Mouse (Mus musculus) midbrain, embryonic 14.5 days (tissue): ENCODE measurements around the gene Epha4. TPM values are rescaled to one million over a fixed set of nuclear protein-coding genes. Genes with fewer than 3 reads are reported as not detected.
A peak's percentile ranks its signal among the peaks of the same experiment; 100 is the strongest.

Experiments
- ATAC-seq: fragments of 200-750 bp; cut with Nextera tagmentation; 2 replicates; pipeline ENCODE4 v1.8.0; 2017; ENCODE audit warnings: moderate number of reproducible peaks, moderate library complexity; ENCODE audit not compliant: low FRiP score, low TSS enrichment
- DNase-seq: peaks from one replicate; pipeline ENCODE4 v3.0.0-alpha.2; 2015
- H3K27ac ChIP-seq: fragments of 300-500 bp; sonication (generic); replicated peaks from 2 replicates; pipeline ENCODE4 v1.5.1; 2014; ENCODE audit warnings: mild to moderate bottlenecking, low read depth, low read length, moderate library complexity
- H3K27me3 ChIP-seq: fragments of 300-500 bp; sonication (generic); 2 replicates; pipeline ENCODE4 v1.6.1; 2014; ENCODE audit warnings: low read length, control low read depth, mixed read lengths; ENCODE audit not compliant: control insufficient read depth, insufficient read depth
- H3K36me3 ChIP-seq: fragments of 300-500 bp; sonication (generic); 2 replicates; pipeline ENCODE4 v1.6.1; 2014; ENCODE audit warnings: low read length, control low read depth; ENCODE audit not compliant: control insufficient read depth, insufficient read depth
- H3K4me1 ChIP-seq: fragments of 300-500 bp; sonication (generic); 2 replicates; pipeline ENCODE4 v1.6.1; 2014; ENCODE audit warnings: mild to moderate bottlenecking, antibody characterized with exemption, low read length, control low read depth; ENCODE audit not compliant: control insufficient read depth, insufficient read depth
- H3K4me2 ChIP-seq: fragments of 300-500 bp; sonication (generic); 2 replicates; pipeline ENCODE4 v1.6.1; 2014; ENCODE audit warnings: mild to moderate bottlenecking, low read length, moderate library complexity
- H3K4me3 ChIP-seq: fragments of 300-500 bp; sonication (generic); replicated peaks from 2 replicates; pipeline ENCODE4 v1.5.1; 2014; ENCODE audit warnings: low read depth, low read length
- H3K9ac ChIP-seq: fragments of 300-500 bp; sonication (generic); replicated peaks from 2 replicates; pipeline ENCODE4 v1.6.1; 2014; ENCODE audit warnings: mild to moderate bottlenecking, low read length, moderate library complexity
- H3K9me3 ChIP-seq: fragments of 300-500 bp; sonication (generic); 2 replicates; pipeline ENCODE4 v1.6.1; 2016; ENCODE audit warnings: low read length, control low read depth, mixed read lengths; ENCODE audit not compliant: control insufficient read depth
- WGBS: fragments of 180-500 bp; shearing (Covaris S2); extraction: QIAGEN DNeasy Blood & Tissue Kit; methylation state at CpG from one replicate; pipeline ENCODE4 v1.1.7; 2014; 5-methylcytosine and 5-hydroxymethylcytosine counted together
- polyA plus RNA-seq: library from polyadenylated mRNA; unstranded; fragments of >200 nt; fragmentation: Nextera tagmentation; extraction: Ambion mirVana; gene quantifications from 2 replicates; pipeline ENCODE4 v1.2.1, GENCODE M21; 2014

The Epha4 gene
- polyA plus RNA-seq, 1 experiment from 2014 or later, result 46.5 TPM

DNA sequence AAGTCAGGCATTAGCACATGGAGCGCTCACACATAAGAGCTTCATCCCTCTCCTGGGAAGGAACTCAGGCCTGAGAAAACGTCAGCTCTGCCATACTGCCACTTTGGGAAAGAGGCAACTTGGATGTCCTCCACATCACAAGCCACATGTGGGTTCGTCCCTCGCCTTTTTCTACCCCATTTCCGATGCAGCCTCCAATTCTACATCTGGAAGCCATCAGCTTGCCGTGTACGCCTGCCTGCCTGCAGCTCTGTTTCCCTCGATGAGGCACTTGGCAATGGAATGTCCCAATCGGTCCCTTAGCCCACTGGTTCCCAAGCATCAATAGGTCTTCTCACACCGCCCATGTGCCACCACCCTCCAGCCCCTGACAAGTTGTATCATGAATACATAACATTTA lies 110.4 kb downstream of the Epha4 start:
- H3K27me3 ChIP-seq, result no peaks in the 10 kb centered on the region
- 82% methylated on average over 10 of the region's 10 CpGs for WGBS

DNA sequence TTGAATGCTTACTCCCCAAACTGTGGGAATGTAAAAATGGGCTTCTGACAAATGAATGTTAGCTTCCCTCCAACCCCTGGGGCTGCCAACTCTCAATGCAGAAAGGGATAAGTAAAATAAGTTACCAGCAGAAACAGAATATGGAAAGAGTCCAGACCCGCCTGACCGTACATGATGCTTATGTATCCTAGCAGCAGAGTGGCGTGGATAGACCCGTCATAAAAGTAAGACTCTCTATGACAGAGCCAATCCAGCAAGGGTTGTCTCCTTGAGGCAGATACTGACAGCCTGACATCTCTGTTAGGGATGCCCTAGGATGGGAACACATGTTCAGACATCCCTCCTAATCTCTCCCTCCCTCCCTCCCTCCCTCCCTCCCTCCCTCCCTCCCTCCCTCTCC lies 111.9 kb downstream of the Epha4 start:
- H3K4me2 ChIP-seq, result no peak overlapping the region
- H3K36me3 ChIP-seq, result peaks cover 11% of the 10 kb centered on the region
- H3K27me3 ChIP-seq, result no peaks in the 10 kb centered on the region
- H3K4me1 ChIP-seq, result peaks cover 23% of the 10 kb centered on the region
- DNase-seq (no peak), ATAC-seq (no peak)
- no peak overlapping the region for H3K9ac ChIP-seq
- WGBS, result 52% methylated on average over 4 of the region's 4 CpGs
- no peaks in the 10 kb centered on the region for H3K9me3 ChIP-seq
- no peak overlapping the region; the same call in 1 of the 2 replicates for H3K27ac ChIP-seq
- no peak overlapping the region for H3K4me3 ChIP-seq

More for the DNA sequence above, 110.4 kb downstream of the Epha4 start:
- no peak overlapping the region for H3K27ac ChIP-seq
- no peak overlapping the region for H3K4me3 ChIP-seq
- peaks cover 1% of the 10 kb centered on the region; the same call in 1 of the 2 replicates for H3K36me3 ChIP-seq
- no peaks in the 10 kb centered on the region for H3K9me3 ChIP-seq
- peaks cover 27% of the 10 kb centered on the region for H3K4me1 ChIP-seq
- DNase-seq (no peak), ATAC-seq (no peak)
- no peak overlapping the region for H3K9ac ChIP-seq
- no peak overlapping the region for H3K4me2 ChIP-seq

DNA sequence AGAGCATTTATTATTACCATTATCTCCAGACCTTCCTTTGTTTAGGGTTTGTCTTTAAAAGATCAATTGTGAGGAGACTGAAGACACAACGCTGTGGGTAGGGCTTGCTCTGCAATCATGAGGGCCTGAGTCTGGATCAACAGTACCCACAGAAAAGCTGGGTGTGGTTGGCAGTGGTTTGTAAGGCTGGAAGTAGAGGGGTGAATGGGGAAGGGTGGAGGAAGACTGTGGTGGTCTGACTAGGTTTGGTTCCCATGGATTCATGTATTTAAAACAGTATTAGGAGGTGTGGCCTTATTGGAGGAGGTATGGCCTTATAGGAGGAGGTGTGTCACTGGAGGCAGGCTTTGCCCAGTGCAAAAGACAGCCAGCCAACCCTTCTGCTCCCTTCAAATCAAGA lies 113.4 kb downstream of the Epha4 start:
- Histone ChIP-seq H3K9ac (no peak overlapping the region), H3K9me3 (no peaks in the 10 kb centered on the region), H3K4me1 (peaks cover 9% of the 10 kb centered on the region), H3K27me3 (no peaks in the 10 kb centered on the region), H3K4me2 (no peak overlapping the region), H3K4me3 (no peak overlapping the region), H3K36me3 (peaks cover 17% of the 10 kb centered on the region), H3K27ac (no peak overlapping the region)
- no peak for DNase-seq
- WGBS, result 78% methylated on average over 1 of the region's 1 CpGs
- no peak for ATAC-seq

- 89% methylated on average over 6 of the region's 6 CpGs for WGBS
- no peaks in the 10 kb centered on the region for H3K27me3 ChIP-seq
- H3K4me2 ChIP-seq, result no peak overlapping the region
- 0 out of 2 replicates have a peak, but pooled peaks cover 3% of the 10 kb centered on the region for H3K4me1 ChIP-seq
- ATAC-seq (no peak), DNase-seq (no peak)
- H3K9me3 ChIP-seq, result no peaks in the 10 kb centered on the region
- H3K4me3 ChIP-seq, result no peak overlapping the region
- peaks cover 4% of the 10 kb centered on the region for H3K36me3 ChIP-seq
- no peak overlapping the region for H3K9ac ChIP-seq
- H3K27ac ChIP-seq, result no peak overlapping the region
Measured at GRCm38 (mm10) chr1:77391590-77391989, 123.3 kb downstream of the Epha4 start.

- no peak overlapping the region for H3K9ac ChIP-seq
Measured at GRCm38 (mm10) chr1:77389069-77389468, 125.8 kb downstream of the Epha4 start.

GRCm38 (mm10) chr1:77388556-77388955 lies 126.3 kb downstream of the Epha4 start:
- Histone ChIP-seq H3K36me3 (peaks cover 4% of the 10 kb centered on the region), H3K9ac (no peak overlapping the region), H3K9me3 (no peaks in the 10 kb centered on the region), H3K27me3 (no peaks in the 10 kb centered on the region), H3K4me1 (peaks cover 4% of the 10 kb centered on the region; the same call in 1 of the 2 replicates), H3K27ac (no peak overlapping the region), H3K4me3 (no peak overlapping the region), H3K4me2 (no peak overlapping the region)
- no peak for ATAC-seq
- WGBS, result 87% methylated on average over 4 of the region's 4 CpGs
- no peak for DNase-seq

More at GRCm38 (mm10) chr1:77389069-77389468, 125.8 kb downstream of the Epha4 start:
- Histone ChIP-seq H3K27me3 (no peaks in the 10 kb centered on the region), H3K4me3 (no peak overlapping the region), H3K27ac (no peak overlapping the region), H3K9me3 (no peaks in the 10 kb centered on the region), H3K4me1 (no peaks in the 10 kb centered on the region), H3K4me2 (no peak overlapping the region), H3K36me3 (peaks cover 4% of the 10 kb centered on the region)
- ATAC-seq (no peak), DNase-seq (no peak)
- WGBS, result 96% methylated on average over 2 of the region's 2 CpGs

GRCm38 (mm10) chr1:77385613-77386012 lies 129.3 kb downstream of the Epha4 start:
- Histone ChIP-seq H3K4me3 (no peak overlapping the region), H3K4me2 (no peak overlapping the region), H3K27me3 (no peaks in the 10 kb centered on the region), H3K9ac (no peak overlapping the region), H3K9me3 (no peaks in the 10 kb centered on the region), H3K4me1 (peaks cover 5% of the 10 kb centered on the region; the same call in 1 of the 2 replicates), H3K36me3 (peaks cover 15% of the 10 kb centered on the region), H3K27ac (no peak overlapping the region)
- 54% methylated on average over 8 of the region's 8 CpGs for WGBS
- ATAC-seq (no peak), DNase-seq (no peak)

DNA sequence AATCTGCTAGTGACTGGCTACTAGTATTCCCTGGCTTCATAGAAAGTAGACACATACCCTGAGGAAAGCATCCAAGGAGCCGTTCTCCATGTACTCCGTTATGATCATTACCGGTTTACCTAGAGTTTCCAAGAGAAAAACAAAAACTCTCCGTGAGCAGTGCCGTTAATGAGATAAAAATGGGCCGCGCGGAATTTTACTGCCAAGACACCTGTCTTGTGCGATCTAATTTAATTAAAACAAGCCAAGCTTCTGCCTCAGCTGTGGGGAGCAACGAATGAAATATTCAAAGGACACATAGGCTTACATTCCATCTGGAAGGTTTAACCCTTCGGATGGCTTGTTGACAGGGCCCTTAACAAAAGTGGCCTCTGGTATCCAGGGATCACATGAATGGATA lies 131.4 kb downstream of the Epha4 start:
- no peaks in the 10 kb centered on the region for H3K27me3 ChIP-seq
- 49% methylated on average over 11 of the region's 11 CpGs for WGBS
- no peak overlapping the region for H3K9ac ChIP-seq
- H3K4me1 ChIP-seq, result peaks cover 5% of the 10 kb centered on the region; the same call in 1 of the 2 replicates
- ATAC-seq (no peak), DNase-seq (peak; percentile 58)
- no peak overlapping the region for H3K4me3 ChIP-seq
- H3K27ac ChIP-seq, result no peak overlapping the region
- H3K4me2 ChIP-seq, result peak overlapping the region; percentile 17; the same call in 1 of the 2 replicates
- no peaks in the 10 kb centered on the region for H3K9me3 ChIP-seq
- H3K36me3 ChIP-seq, result peaks cover 15% of the 10 kb centered on the region

GRCm38 (mm10) chr1:77377550-77377980 lies 137.3 kb downstream of the Epha4 start:
- Histone ChIP-seq H3K9me3 (no peaks in the 10 kb centered on the region), H3K4me1 (no peaks in the 10 kb centered on the region), H3K4me3 (no peak overlapping the region), H3K4me2 (no peak overlapping the region), H3K27ac (no peak overlapping the region), H3K27me3 (no peaks in the 10 kb centered on the region), H3K36me3 (peaks cover 34% of the 10 kb centered on the region), H3K9ac (no peak overlapping the region)
- DNase-seq (peak; percentile 28), ATAC-seq (no peak)
- WGBS, result 84% methylated on average over 8 of the region's 8 CpGs
